Mouse (Mus musculus): ENCODE measurements around the gene Cfap45.

- TF ChIP-seq MAX (IDR thresholded peaks at IDR 0.05; ENCODE audit: low read depth) (no peak), E2F4 (IDR thresholded peaks at IDR 0.05; ENCODE audit: insufficient read depth) (no peak), POLR2A (IDR thresholded peaks at IDR 0.05; ENCODE audit: insufficient read length, low read depth) (no peak), POLR2AphosphoS2 (IDR thresholded peaks at IDR 0.05; ENCODE audit: insufficient read length, low read depth) (no peak), TCF12 (IDR thresholded peaks at IDR 0.05; ENCODE audit: insufficient read depth, poor library complexity, severe bottlenecking) (no peak), CEBPB (IDR thresholded peaks at IDR 0.05; ENCODE audit: insufficient read depth, poor library complexity, severe bottlenecking) (no peak), MYOG (IDR thresholded peaks at IDR 0.05; ENCODE audit: control insufficient read depth in 1 of 3, insufficient read depth in 1 of 3, insufficient read length in 2 of 3, low read depth in 2 of 3) (no peak), MYOD1 (IDR thresholded peaks at IDR 0.05; ENCODE audit: control insufficient read depth in 1 of 3, insufficient read length in 2 of 3, low read depth in 2 of 3) (no peak), USF1 (IDR thresholded peaks at IDR 0.05; ENCODE audit: low read depth) (no peak), TCF3 (IDR thresholded peaks at IDR 0.05; ENCODE audit: insufficient read length, low read depth) (no peak), REST (IDR thresholded peaks at IDR 0.05; ENCODE audit: insufficient read depth, insufficient read length) (no peak), SRF (IDR thresholded peaks at IDR 0.05; ENCODE audit: control insufficient read depth, insufficient read length, low read depth) (no peak)
Observed at GRCm38 (mm10) chr1:172582436-172582835, 61.8 kb downstream of the Cfap45 start.

Data from myocyte (in vitro differentiated cells).